Mouse (Mus musculus) G1E (cell line): Measurements from ENCODE around the gene Tspan3. TPM values are rescaled to one million over a fixed set of nuclear protein-coding genes. Genes with fewer than 3 reads are reported as not detected.

Experiments used
- ATAC-seq: 2 replicates; pipeline ENCODE4 v1.8.0; 2016; ENCODE audit warnings: mild to moderate bottlenecking; ENCODE audit not compliant: insufficient number of reproducible peaks, poor library complexity, low FRiP score, severe bottlenecking; ENCODE audit errors: extremely low read depth
- DNase-seq: peaks from one replicate; pipeline ENCODE4 v3.0.0; 2012; ENCODE audit warnings: low spot score
- H3K27me3 ChIP-seq: 2 replicates; pipeline ENCODE4 v1.6.1; 2012; ENCODE audit warnings: mild to moderate bottlenecking, low read length, inconsistent platforms; ENCODE audit not compliant: insufficient read depth
- H3K36me3 ChIP-seq: replicated peaks from 2 replicates; pipeline ENCODE3; 2012; ENCODE audit warnings: mild to moderate bottlenecking, inconsistent platforms
- H3K4me1 ChIP-seq: 2 replicates; pipeline ENCODE4 v1.6.1; 2012; ENCODE audit warnings: low read depth, low read length, inconsistent platforms, mixed read lengths; ENCODE audit not compliant: insufficient read depth
- H3K4me3 ChIP-seq: 2 replicates; pipeline ENCODE4 v1.5.1; 2012; ENCODE audit warnings: low read depth, mild to moderate bottlenecking, inconsistent platforms, low read length, moderate library complexity, mixed read lengths
- H3K9me3 ChIP-seq: replicated peaks from 2 replicates; pipeline ENCODE4 v1.6.1; 2012; ENCODE audit warnings: inconsistent platforms
- CTCF ChIP-seq: IDR thresholded peaks from 2 replicates; pipeline ENCODE4 v1.5.1; 2012; ENCODE audit warnings: low read depth, low read length, inconsistent platforms, mixed read lengths
- GATA1 ChIP-seq: IDR thresholded peaks from 2 replicates; pipeline ENCODE4 v1.6.1; 2012; ENCODE audit warnings: borderline replicate concordance, low read length, inconsistent platforms, mixed read lengths
- GATA2 ChIP-seq: IDR thresholded peaks from 2 replicates; pipeline ENCODE4 v1.6.1; 2012; ENCODE audit warnings: low read depth, low read length, inconsistent platforms, borderline replicate concordance
- POLR2AphosphoS5 ChIP-seq: IDR thresholded peaks from 2 replicates; pipeline ENCODE4 v1.6.1; 2012; ENCODE audit warnings: low read depth, low read length, inconsistent platforms; ENCODE audit not compliant: insufficient replicate concordance
- TAL1 ChIP-seq: conservative IDR thresholded peaks from 2 replicates; pipeline ENCODE4 v1.6.1; 2012; ENCODE audit warnings: low read depth, low read length, inconsistent platforms, mixed read lengths
- polyA plus RNA-seq: library from polyadenylated mRNA; stranded (reverse); fragments of >175 nt; gene quantifications from 2 replicates; pipeline ENCODE4 v1.2.3, GENCODE M21; 2012
- total RNA-seq, 2 experiments: library from RNA; stranded (forward) in 1 of 2; stranded (reverse) in 1 of 2; fragments of 200-1000 nt in 1 of 2; fragments of >200 nt in 1 of 2; fragmentation: Nextera tagmentation in 1 of 2; gene quantifications; 2 replicates each; pipeline ENCODE4 v1.2.3; 2014 to 2017

Tspan3 gene
- total and polyA plus RNA-seq, 3 experiments: 0.33 TPM; not detected in 2

GRCm38 (mm10) chr9:56123613-56124012, 41.7 kb downstream of the Tspan3 start:
- no peak for ATAC-seq
- no peak for TF ChIP-seq CTCF
- no peak for TF ChIP-seq GATA2
- H3K36me3 ChIP-seq: no peaks in the 10 kb centered on the region

GRCm38 (mm10) chr9:56122973-56123372, 42.3 kb downstream of the Tspan3 start:
- TF ChIP-seq GATA1: no peak
- TF ChIP-seq CTCF: no peak
- TF ChIP-seq GATA2: no peak
- no peak for TF ChIP-seq POLR2AphosphoS5
- no peak for TF ChIP-seq TAL1
- H3K4me3 ChIP-seq: no peak overlapping the region
- H3K27me3 ChIP-seq: peaks cover 13% of the 10 kb centered on the region; the same call in 1 of the 2 replicates
- H3K9me3 ChIP-seq: no peaks in the 10 kb centered on the region
- DNase-seq (no peak), ATAC-seq (no peak)
- 0 out of 2 replicates have a peak, but pooled peaks cover 3% of the 10 kb centered on the region for H3K4me1 ChIP-seq
- no peaks in the 10 kb centered on the region for H3K36me3 ChIP-seq

More at GRCm38 (mm10) chr9:56123613-56124012, 41.7 kb downstream of the Tspan3 start:
- Histone ChIP-seq H3K9me3 (no peaks in the 10 kb centered on the region), H3K4me3 (no peak overlapping the region), H3K4me1 (0 out of 2 replicates have a peak, but pooled peaks cover 2% of the 10 kb centered on the region), H3K27me3 (peaks cover 13% of the 10 kb centered on the region; the same call in 1 of the 2 replicates)
- DNase-seq: no peak

DNA sequence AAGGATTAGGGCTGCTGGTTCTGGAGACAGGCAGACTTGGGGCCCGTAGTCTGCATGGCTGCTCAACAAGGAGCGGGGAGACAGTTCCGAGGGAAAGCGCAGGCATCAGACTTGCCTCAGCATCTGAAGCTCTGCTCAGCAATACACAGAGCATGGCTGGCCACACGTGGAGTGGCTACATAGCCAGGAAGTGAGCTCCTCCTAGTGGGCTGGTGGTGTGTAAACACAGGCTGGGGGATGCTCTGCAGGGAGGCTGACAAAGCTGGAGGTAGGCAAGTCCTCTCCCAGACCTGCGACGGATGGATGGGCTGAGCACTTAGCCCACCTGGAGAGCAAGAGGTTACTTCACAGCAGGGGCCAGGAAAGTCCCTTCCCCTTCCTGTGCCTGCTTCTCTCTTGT, 44.2 kb downstream of the Tspan3 start:
- TF ChIP-seq CTCF: no peak
- no peak for TF ChIP-seq TAL1
- no peak for TF ChIP-seq POLR2AphosphoS5
- no peak for TF ChIP-seq GATA1
- no peak for TF ChIP-seq GATA2
- no peaks in the 10 kb centered on the region for H3K36me3 ChIP-seq
- H3K27me3 ChIP-seq: peaks cover 13% of the 10 kb centered on the region; the same call in 1 of the 2 replicates
- no peaks in the 10 kb centered on the region for H3K9me3 ChIP-seq
- ATAC-seq (no peak; the same call in 1 of the 2 replicates), DNase-seq (no peak)
- H3K4me3 ChIP-seq: no peak overlapping the region
- 0 out of 2 replicates have a peak, but pooled peaks cover 3% of the 10 kb centered on the region for H3K4me1 ChIP-seq

DNA sequence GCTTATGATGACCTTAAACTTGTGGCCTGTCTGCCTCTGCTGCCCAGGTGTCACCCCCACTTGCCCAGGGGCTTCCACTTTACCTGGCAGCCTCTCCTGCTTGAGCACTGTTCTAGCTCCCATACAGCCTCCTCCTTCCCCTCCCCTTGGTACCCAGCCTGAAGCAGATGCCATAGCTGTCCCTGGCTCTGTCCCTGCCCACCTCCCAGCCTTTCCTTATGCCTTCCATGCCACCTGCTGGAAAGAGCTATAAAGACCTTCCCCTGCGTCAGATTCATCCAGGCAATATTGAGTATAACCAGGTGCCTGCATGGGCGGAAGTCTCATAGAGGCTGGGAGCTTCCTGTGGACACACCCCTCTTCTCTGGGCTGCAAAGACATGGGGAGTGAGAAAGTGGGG, 45.6 kb downstream of the Tspan3 start:
- Histone ChIP-seq H3K36me3 (no peaks in the 10 kb centered on the region), H3K4me1 (0 out of 2 replicates have a peak, but pooled peaks cover 3% of the 10 kb centered on the region), H3K9me3 (no peaks in the 10 kb centered on the region), H3K27me3 (peaks cover 10% of the 10 kb centered on the region; the same call in 1 of the 2 replicates), H3K4me3 (no peak overlapping the region)
- DNase-seq (no peak), ATAC-seq (no peak)
- TF ChIP-seq POLR2AphosphoS5: no peak
- TF ChIP-seq CTCF: no peak
- no peak for TF ChIP-seq GATA2
- no peak for TF ChIP-seq TAL1
- no peak for TF ChIP-seq GATA1

DNA sequence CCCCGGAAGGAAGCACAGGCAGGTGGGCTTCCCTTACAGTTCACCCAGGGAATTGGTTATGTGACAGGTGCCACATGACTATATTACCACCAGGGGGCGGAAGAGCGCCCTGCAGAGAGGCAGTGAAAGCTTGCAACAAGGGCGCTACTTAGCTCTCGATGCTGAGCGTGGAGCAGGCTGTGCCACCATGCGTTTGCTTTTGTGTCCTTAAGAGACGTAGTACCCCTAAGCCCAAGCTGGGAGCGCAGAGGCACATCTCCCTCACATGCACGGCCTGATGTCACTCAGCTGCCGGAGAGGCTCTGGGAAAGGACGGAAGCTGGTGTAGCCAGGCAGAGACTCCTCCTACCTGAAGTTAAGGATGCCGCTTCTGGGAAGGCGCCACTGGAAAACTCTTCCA, 46.7 kb downstream of the Tspan3 start:
- Histone ChIP-seq H3K27me3 (peaks cover 12% of the 10 kb centered on the region; the same call in 1 of the 2 replicates), H3K4me1 (0 out of 2 replicates have a peak, but pooled peaks cover 3% of the 10 kb centered on the region), H3K4me3 (no peak overlapping the region), H3K36me3 (no peaks in the 10 kb centered on the region), H3K9me3 (no peaks in the 10 kb centered on the region)
- ATAC-seq (no peak), DNase-seq (peak; percentile 62)
- peak; percentile 86 for TF ChIP-seq CTCF
- no peak for TF ChIP-seq GATA1

GRCm38 (mm10) chr9:56118091-56118490, 47.2 kb downstream of the Tspan3 start:
- H3K27me3 ChIP-seq: peaks cover 10% of the 10 kb centered on the region; the same call in 1 of the 2 replicates
- DNase-seq (no peak), ATAC-seq (no peak)
- H3K4me3 ChIP-seq: no peak overlapping the region
- no peaks in the 10 kb centered on the region for H3K36me3 ChIP-seq
- TF ChIP-seq GATA1 (no peak), TAL1 (no peak), GATA2 (no peak), POLR2AphosphoS5 (no peak), CTCF (no peak)
- H3K4me1 ChIP-seq: 0 out of 2 replicates have a peak, but pooled peaks cover 3% of the 10 kb centered on the region
- H3K9me3 ChIP-seq: no peaks in the 10 kb centered on the region

GRCm38 (mm10) chr9:56108174-56108573, 57.1 kb downstream of the Tspan3 start:
- TF ChIP-seq GATA1 (no peak), TAL1 (no peak), CTCF (no peak), GATA2 (no peak), POLR2AphosphoS5 (no peak)

More at GRCm38 (mm10) chr9:56108174-56108573, 57.1 kb downstream of the Tspan3 start:
- Histone ChIP-seq H3K4me3 (no peak overlapping the region), H3K4me1 (no peaks in the 10 kb centered on the region), H3K27me3 (peaks cover 11% of the 10 kb centered on the region), H3K9me3 (no peaks in the 10 kb centered on the region), H3K36me3 (no peaks in the 10 kb centered on the region)
- DNase-seq (no peak), ATAC-seq (no peak)
